Mouse (Mus musculus) B cell, adult (primary cell): ENCODE measurements around the gene Gm16429. TPM values are rescaled to one million over a fixed set of nuclear protein-coding genes. Genes with fewer than 3 reads are reported as not detected.

Experiments
- total RNA-seq: library from RNA; stranded (reverse); gene quantifications from 4 replicates; pipeline ENCODE4 v1.2.4, GENCODE M21; 2023; ENCODE audit not compliant: inconsistent age

Gene Gm16429
- total RNA-seq: not detected in 4 replicates

GRCm38 (mm10) chr5:93928952-93929351 lies at the start of gene Gm16429:
Gm16429 (minus strand) TSS chr5:93929052.

Other genes starting within 250 kb of the Gm16429 start
- not detected in 4 replicates for gene Gm7792, start 85.3 kb downstream of the Gm16429 start, total RNA-seq
- not detected in 4 replicates for gene BC061212, start 141.5 kb upstream of the Gm16429 start, total RNA-seq
- not detected in 4 replicates for gene Gm6351, start 147.3 kb upstream of the Gm16429 start, total RNA-seq